Mouse (Mus musculus) ovary, adult 18-20 months (tissue): Measurements from ENCODE around the gene Gpr160.

Source experiments
- DNase-seq: peaks from one replicate; pipeline ENCODE4 v3.0.0; 2022; ENCODE audit warnings: low spot score, mixed read lengths

Gpr160 gene

DNA sequence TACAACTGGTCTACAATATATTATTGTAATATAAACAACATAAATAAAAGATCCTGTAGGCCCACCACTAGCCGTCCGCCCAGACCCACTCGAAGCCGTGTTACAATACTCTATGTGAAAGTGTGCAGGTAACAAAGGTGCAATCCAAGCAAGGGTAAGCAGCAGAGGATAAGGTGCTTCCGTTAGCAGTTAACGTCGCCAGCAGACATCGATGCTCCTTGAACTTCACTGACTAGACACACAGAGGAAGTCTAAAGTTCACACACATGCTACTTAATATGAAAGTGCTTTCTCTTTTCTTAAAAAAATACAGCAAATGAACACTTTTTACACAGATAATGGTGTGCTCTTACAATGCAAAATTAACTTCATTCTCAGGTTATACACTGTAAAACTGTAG lies 43.7 kb downstream of the Gpr160 start:
- DNase-seq: no peak

DNA sequence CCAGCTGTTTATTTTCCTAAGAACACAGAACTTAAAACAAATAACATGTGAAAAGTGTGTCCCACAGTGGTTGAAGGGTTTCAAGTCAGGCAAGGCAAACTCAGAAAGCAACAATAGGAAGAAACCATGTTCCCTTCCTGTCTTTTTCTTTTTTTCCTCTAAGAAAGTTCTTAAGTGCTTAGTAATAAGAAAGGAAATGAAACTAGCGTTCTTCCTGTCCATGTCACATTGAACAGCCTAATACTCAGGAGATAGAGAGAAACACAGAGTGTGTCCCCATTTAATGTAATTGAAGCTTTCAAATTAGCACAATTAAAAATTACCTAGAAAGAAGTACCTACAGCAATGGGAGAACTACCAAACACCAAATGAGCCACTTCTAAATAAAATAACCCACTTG lies 48.9 kb downstream of the Gpr160 start:
- no peak for DNase-seq

DNA sequence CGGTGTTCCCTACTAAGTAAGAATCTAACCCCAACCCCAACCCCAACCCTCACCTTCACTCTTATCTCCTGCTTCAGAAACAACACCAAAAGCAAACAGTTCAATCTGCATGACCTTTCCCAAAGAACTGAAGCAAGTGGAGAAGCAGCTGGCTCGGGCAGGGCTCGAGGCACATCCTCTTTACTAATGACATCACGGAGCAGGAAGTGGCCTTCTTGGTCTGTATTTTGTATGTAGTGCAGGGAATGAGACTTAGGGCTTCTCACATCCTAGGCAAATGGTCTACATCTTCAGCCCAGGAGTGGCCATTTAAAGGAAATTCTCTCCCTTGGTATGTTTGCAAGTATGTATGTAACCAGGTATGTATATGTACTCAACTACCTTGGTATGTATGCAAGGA lies 61.4 kb downstream of the Gpr160 start:
- DNase-seq: no peak

GRCm38 (mm10) chr3:30927664-30928063 lies 71.9 kb downstream of the Gpr160 start:
- no peak for DNase-seq

GRCm38 (mm10) chr3:30929828-30930227 lies 74.1 kb downstream of the Gpr160 start:
- DNase-seq: no peak

DNA sequence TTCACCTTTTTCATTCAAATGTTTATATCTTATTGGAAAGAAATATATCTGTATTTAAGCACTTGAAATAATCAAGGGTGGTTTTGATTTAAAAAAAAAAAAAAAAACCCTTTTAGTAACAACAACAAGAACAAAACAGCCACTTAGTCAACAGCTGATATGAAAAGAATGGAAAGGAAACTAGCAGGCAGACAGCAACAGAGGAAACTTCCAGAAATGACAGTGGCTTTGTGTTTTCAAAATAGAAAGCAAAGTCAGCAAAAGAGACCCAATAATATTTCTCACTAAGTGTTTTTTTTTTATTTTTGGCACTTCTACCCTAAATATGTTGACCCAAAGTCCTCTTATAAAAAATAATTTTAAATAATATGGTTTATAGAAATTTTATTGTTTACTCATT lies 78.6 kb downstream of the Gpr160 start:
- no peak for DNase-seq
